Mouse (Mus musculus) liver, embryonic 16.5 days (tissue): ENCODE data around the gene Grpel1. TPM values are rescaled to one million over a fixed set of nuclear protein-coding genes. Genes with fewer than 3 reads are reported as not detected.
A peak's percentile ranks its signal among the peaks of the same experiment; 100 is the strongest.

Experiments
- ATAC-seq: fragments of 200-750 bp; cut with Nextera tagmentation; 2 replicates; pipeline ENCODE4 v1.8.0; 2017; ENCODE audit warnings: low read depth, mild to moderate bottlenecking, moderate number of reproducible peaks, moderate library complexity
- H3K27ac ChIP-seq: fragments of 300-500 bp; sonication (generic); 2 replicates; pipeline ENCODE4 v1.5.1; 2014; ENCODE audit warnings: mild to moderate bottlenecking, low read length
- H3K27me3 ChIP-seq: fragments of 300-500 bp; sonication (generic); 2 replicates; pipeline ENCODE4 v1.6.1; 2014; ENCODE audit warnings: low read depth, low read length, mixed read lengths; ENCODE audit not compliant: control insufficient read depth, insufficient read depth
- H3K36me3 ChIP-seq: fragments of 300-500 bp; sonication (generic); 2 replicates; pipeline ENCODE4 v1.6.1; 2014; ENCODE audit warnings: mild to moderate bottlenecking; ENCODE audit not compliant: control insufficient read depth, insufficient read depth
- H3K4me1 ChIP-seq: fragments of 300-500 bp; sonication (generic); 2 replicates; pipeline ENCODE4 v1.6.1; 2014; ENCODE audit warnings: low read depth, low read length, mixed read lengths; ENCODE audit not compliant: control insufficient read depth
- H3K4me2 ChIP-seq: fragments of 300-500 bp; sonication (generic); 2 replicates; pipeline ENCODE4 v1.6.1; 2014; ENCODE audit warnings: low read depth, low read length, mixed read lengths
- H3K4me3 ChIP-seq: fragments of 300-500 bp; sonication (generic); 2 replicates; pipeline ENCODE4 v1.5.1; 2014; ENCODE audit warnings: low read depth, mild to moderate bottlenecking, low read length
- H3K9ac ChIP-seq: fragments of 300-500 bp; sonication (generic); 2 replicates; pipeline ENCODE4 v1.6.1; 2014; ENCODE audit warnings: low read depth, low read length
- H3K9me3 ChIP-seq: fragments of 300-500 bp; sonication (generic); replicated peaks from 2 replicates; pipeline ENCODE4 v1.6.1; 2016; ENCODE audit warnings: low read length; ENCODE audit not compliant: control insufficient read depth
- WGBS: fragments of 180-500 bp; shearing (Covaris S2); extraction: QIAGEN DNeasy Blood & Tissue Kit; methylation state at CpG from one replicate; pipeline ENCODE4 v1.1.7; 2014; ENCODE audit not compliant: insufficient replicate concordance; 5-methylcytosine and 5-hydroxymethylcytosine counted together
- polyA plus RNA-seq: library from polyadenylated mRNA; unstranded; fragments of >200 nt; fragmentation: Nextera tagmentation; extraction: Ambion mirVana; gene quantifications from 2 replicates; pipeline ENCODE4 v1.2.1, GENCODE M21; 2015

Gene Grpel1
- polyA plus RNA-seq, 1 experiment from 2014 or later, result 35.1 TPM

DNA sequence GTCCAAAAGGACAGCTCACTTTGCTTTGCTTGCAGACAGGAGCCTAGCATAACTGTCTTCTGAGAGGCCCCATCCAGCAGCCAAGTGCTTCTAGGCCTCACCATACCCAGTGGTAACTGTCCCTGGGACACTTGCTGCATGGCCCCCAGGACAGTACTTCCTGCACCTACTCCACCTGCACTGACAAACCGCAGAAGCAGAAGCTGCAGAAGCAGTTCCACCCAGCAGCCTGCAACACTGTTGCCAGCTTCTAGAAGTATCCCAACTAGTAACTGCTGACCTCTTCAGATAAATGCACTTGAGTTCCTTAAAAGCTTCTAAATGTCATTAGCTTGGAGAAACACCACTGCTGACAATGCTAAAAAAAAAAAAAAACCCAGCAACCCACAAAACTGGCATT lies 50.3 kb downstream of the Grpel1 start:
- no peaks in the 10 kb centered on the region for H3K36me3 ChIP-seq
- H3K9ac ChIP-seq, result no peak overlapping the region
- ATAC-seq, result no peak
- no peak overlapping the region for H3K4me3 ChIP-seq
- no peak overlapping the region for H3K4me2 ChIP-seq
- no peaks in the 10 kb centered on the region for H3K27me3 ChIP-seq
- 64% methylated on average over 1 of the region's 1 CpGs for WGBS
- no peaks in the 10 kb centered on the region for H3K9me3 ChIP-seq
- no peaks in the 10 kb centered on the region for H3K4me1 ChIP-seq
- no peak overlapping the region for H3K27ac ChIP-seq

DNA sequence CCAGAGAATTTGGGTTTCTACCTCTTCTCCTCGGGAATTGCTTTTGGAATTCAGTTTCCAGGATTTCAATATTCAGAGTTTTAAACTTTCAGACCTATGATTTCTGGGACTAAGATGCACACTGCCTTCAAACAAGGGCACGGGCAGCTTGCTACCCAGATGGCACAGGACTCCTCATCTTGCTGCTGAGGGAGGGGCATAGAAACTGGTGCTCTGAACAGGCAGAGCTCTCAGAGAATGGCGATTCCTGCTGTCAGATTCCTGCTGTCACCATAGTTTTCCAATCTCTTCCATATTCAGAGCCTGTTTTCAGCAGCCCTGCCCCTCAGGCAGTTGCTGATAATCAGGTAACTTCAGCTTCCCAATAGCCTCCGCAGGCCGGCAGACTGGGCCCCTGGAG lies 50.8 kb downstream of the Grpel1 start:
- WGBS, result 67% methylated on average over 5 of the region's 5 CpGs
- H3K4me1 ChIP-seq, result no peaks in the 10 kb centered on the region

DNA sequence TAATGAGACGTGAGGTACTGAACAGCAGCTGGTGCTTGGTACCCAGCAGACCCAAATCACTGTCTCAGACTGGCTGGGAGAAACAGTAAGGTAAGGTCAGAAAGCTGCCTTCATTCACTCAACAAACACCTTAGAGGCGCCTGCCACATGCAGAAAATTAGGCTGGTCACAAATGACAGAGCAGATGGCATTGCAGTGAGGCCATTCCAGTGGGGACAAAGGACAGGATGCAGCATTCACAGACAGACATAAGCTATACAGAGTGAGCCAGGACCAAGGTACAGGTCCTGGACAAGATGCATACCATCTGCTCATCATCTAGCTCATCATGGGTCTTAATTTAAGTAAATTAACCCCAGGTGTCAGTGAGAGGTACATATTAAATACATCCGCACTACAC lies 52.8 kb downstream of the Grpel1 start:
- Histone ChIP-seq H3K9ac (no peak overlapping the region), H3K4me2 (no peak overlapping the region), H3K9me3 (no peaks in the 10 kb centered on the region), H3K36me3 (no peaks in the 10 kb centered on the region; the same call in 1 of the 2 replicates), H3K27ac (no peak overlapping the region), H3K4me3 (no peak overlapping the region), H3K27me3 (no peaks in the 10 kb centered on the region), H3K4me1 (no peaks in the 10 kb centered on the region)
- no peak for ATAC-seq
- 71% methylated on average over 3 of the region's 3 CpGs for WGBS

More for the DNA sequence above, 50.8 kb downstream of the Grpel1 start:
- no peaks in the 10 kb centered on the region; the same call in 1 of the 2 replicates for H3K36me3 ChIP-seq
- H3K4me3 ChIP-seq, result no peak overlapping the region
- no peak overlapping the region for H3K9ac ChIP-seq
- no peak for ATAC-seq
- no peaks in the 10 kb centered on the region for H3K27me3 ChIP-seq
- H3K4me2 ChIP-seq, result no peak overlapping the region
- no peaks in the 10 kb centered on the region for H3K9me3 ChIP-seq
- no peak overlapping the region for H3K27ac ChIP-seq

DNA sequence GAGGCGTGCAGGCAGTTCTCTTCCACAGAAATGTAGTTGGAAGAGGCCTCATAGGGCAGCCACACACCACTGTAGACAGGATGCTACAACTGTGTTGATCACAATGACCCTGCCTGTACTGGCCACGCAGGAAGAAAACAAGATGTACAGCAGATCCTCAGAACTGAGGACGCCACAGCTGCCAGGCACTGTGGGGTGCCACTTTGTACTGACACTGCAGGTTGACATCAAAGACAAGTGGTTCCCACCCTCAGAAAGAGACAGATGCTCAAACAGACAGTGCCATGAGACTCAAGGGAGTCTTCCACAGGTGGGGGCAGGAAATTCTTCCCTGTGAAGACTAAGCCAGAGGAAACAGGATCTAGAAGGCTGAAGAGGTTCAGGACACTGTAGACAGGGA lies 55.0 kb downstream of the Grpel1 start:
- Histone ChIP-seq H3K9ac (no peak overlapping the region), H3K27me3 (no peaks in the 10 kb centered on the region), H3K4me3 (no peak overlapping the region), H3K4me1 (no peaks in the 10 kb centered on the region), H3K36me3 (no peaks in the 10 kb centered on the region; the same call in 1 of the 2 replicates), H3K9me3 (no peaks in the 10 kb centered on the region), H3K27ac (no peak overlapping the region), H3K4me2 (no peak overlapping the region)
- ATAC-seq, result no peak
- WGBS, result 68% methylated on average over 3 of the region's 3 CpGs

DNA sequence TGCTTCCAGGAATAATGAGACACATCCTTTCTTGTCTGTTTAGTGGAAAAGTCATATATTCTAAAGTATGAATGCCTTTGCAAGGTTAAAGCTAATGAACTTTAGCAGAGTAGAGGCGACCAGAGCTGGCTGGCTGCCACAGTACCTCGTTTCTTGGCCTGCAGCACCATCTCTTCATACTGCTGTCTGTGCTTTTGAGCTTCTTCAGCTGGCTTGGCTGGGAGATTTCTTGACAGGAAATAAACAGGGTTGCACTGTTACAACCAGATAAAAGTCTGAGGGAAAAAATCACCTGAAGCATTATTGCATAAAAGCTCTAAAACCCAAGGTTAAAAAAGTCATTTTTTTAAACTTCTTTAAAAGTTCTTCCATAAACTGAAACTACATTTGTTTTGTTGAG lies 58.0 kb downstream of the Grpel1 start:
- no peaks in the 10 kb centered on the region for H3K27me3 ChIP-seq
- no peaks in the 10 kb centered on the region for H3K9me3 ChIP-seq
- H3K36me3 ChIP-seq, result no peaks in the 10 kb centered on the region; the same call in 1 of the 2 replicates
- H3K27ac ChIP-seq, result no peak overlapping the region
- 27% methylated on average over 2 of the region's 2 CpGs for WGBS
- no peaks in the 10 kb centered on the region for H3K4me1 ChIP-seq
- no peak overlapping the region for H3K9ac ChIP-seq
- H3K4me3 ChIP-seq, result no peak overlapping the region
- H3K4me2 ChIP-seq, result no peak overlapping the region
- no peak for ATAC-seq

DNA sequence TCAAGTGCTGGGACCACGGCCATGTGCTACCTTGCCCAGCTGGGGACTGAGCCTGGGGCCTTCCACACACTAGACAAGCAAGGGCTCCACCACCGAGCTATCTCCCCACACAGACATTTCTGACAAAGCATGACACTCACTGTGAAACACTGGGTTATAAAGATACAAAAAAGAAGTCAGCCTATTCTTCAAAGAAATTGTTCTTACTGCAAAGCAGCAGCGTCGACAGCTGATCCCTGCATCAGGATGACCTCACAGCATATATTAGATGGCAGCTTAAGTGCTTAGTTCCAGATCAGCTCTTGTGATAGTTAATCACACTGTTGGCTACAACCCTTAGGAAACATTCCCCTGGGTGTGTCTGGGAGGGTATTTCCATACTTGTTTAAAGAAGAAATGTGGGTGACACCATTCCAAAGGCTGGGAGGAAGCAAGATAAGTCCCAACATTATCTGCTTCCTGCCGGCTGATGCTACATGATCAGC lies 58.5 kb downstream of the Grpel1 start:
- Histone ChIP-seq H3K9me3 (no peaks in the 10 kb centered on the region), H3K27me3 (no peaks in the 10 kb centered on the region), H3K36me3 (no peaks in the 10 kb centered on the region; the same call in 1 of the 2 replicates), H3K9ac (no peak overlapping the region), H3K27ac (no peak overlapping the region), H3K4me1 (no peaks in the 10 kb centered on the region), H3K4me2 (no peak overlapping the region), H3K4me3 (no peak overlapping the region)
- ATAC-seq, result 0 out of 2 replicates have a peak, but pooled peaks have one; percentile 27
- 22% methylated on average over 5 of the region's 5 CpGs for WGBS

Other genes with a start within 250 kb of the Grpel1 start
- gene Sorcs2, start 66.9 kb upstream of the Grpel1 start, polyA plus RNA-seq, result 0.76 and 0.99 TPM in 2 replicates
- gene Tada2b, start 19.3 kb downstream of the Grpel1 start, polyA plus RNA-seq, result 0.79 and 1.0 TPM in 2 replicates
- gene Ccdc96, start 19.6 kb downstream of the Grpel1 start, polyA plus RNA-seq, result 0.06 and 0.07 TPM in 2 replicates
- gene Tbc1d14, start 128.3 kb downstream of the Grpel1 start, polyA plus RNA-seq, result 8.1 and 9.3 TPM in 2 replicates
- 22.6 and 23.2 TPM in 2 replicates for gene D5Ertd579e, start 231.0 kb downstream of the Grpel1 start, polyA plus RNA-seq